Mouse (Mus musculus) heart, postnatal 0 days (tissue): ENCODE measurements around the gene Adrm1. TPM values are rescaled to one million over a fixed set of nuclear protein-coding genes. Genes with fewer than 3 reads are reported as not detected.

ENCODE experiments used
- ATAC-seq: fragments of 200-750 bp; cut with Nextera tagmentation; 2 replicates; pipeline ENCODE4 v1.8.0; 2017; ENCODE audit warnings: low read depth, moderate number of reproducible peaks, moderate library complexity; ENCODE audit not compliant: insufficient read depth
- DNase-seq: peaks from one replicate; pipeline ENCODE4 v3.0.0-alpha.2; 2016; ENCODE audit warnings: low spot score
- H3K27ac ChIP-seq: fragments of 300-500 bp; sonication (generic); 2 replicates; pipeline ENCODE4 v1.5.1; 2014; ENCODE audit warnings: low read depth, mild to moderate bottlenecking
- H3K27me3 ChIP-seq: fragments of 300-500 bp; sonication (generic); 2 replicates; pipeline ENCODE4 v1.6.1; 2014; ENCODE audit warnings: low read length, mixed read lengths; ENCODE audit not compliant: control insufficient read depth, insufficient read depth
- H3K36me3 ChIP-seq: fragments of 300-500 bp; sonication (generic); replicated peaks from 2 replicates; pipeline ENCODE4 v1.6.1; 2014; ENCODE audit warnings: low read length, mixed read lengths; ENCODE audit not compliant: control insufficient read depth, insufficient read depth
- H3K4me1 ChIP-seq: fragments of 300-500 bp; sonication (generic); 2 replicates; pipeline ENCODE4 v1.6.1; 2014; ENCODE audit warnings: antibody characterized with exemption; ENCODE audit not compliant: control insufficient read depth, insufficient read depth
- H3K4me2 ChIP-seq: fragments of 300-500 bp; sonication (generic); 2 replicates; pipeline ENCODE4 v1.6.1; 2014; ENCODE audit warnings: low read depth, mild to moderate bottlenecking, low read length, moderate library complexity
- H3K4me3 ChIP-seq: fragments of 300-500 bp; sonication (generic); 2 replicates; pipeline ENCODE4 v1.5.1; 2014; ENCODE audit warnings: low read depth, low read length
- H3K9ac ChIP-seq: fragments of 300-500 bp; sonication (generic); replicated peaks from 2 replicates; pipeline ENCODE4 v1.6.1; 2014; ENCODE audit warnings: low read depth, low read length, mixed read lengths
- H3K9me3 ChIP-seq: fragments of 300-500 bp; sonication (generic); replicated peaks from 2 replicates; pipeline ENCODE4 v1.6.1; 2016; ENCODE audit warnings: low read length; ENCODE audit not compliant: control insufficient read depth
- CTCF ChIP-seq: IDR thresholded peaks from 2 replicates; pipeline ENCODE4 v1.5.1; 2016; ENCODE audit warnings: antibody characterized with exemption, control low read depth, low read depth
- EP300 ChIP-seq: IDR thresholded peaks from 2 replicates; pipeline ENCODE4 v1.6.1; 2016; ENCODE audit warnings: antibody characterized with exemption, low read depth
- WGBS: fragments of 180-500 bp; shearing (Covaris S2); extraction: QIAGEN DNeasy Blood & Tissue Kit; methylation state at CpG from one replicate; pipeline ENCODE4 v1.1.7; 2014; 5-methylcytosine and 5-hydroxymethylcytosine counted together
- polyA plus RNA-seq: library from polyadenylated mRNA; unstranded; fragments of >200 nt; fragmentation: Nextera tagmentation; extraction: Ambion mirVana; gene quantifications from 2 replicates; pipeline ENCODE4 v1.2.1, GENCODE M21; 2015
- total RNA-seq: library from RNA; depleted of rRNA; stranded (reverse); fragments of >200 nt; gene quantifications from 2 replicates; pipeline ENCODE4 v1.2.3, GENCODE M21; 2014; ENCODE audit warnings: low replicate concordance

The Adrm1 gene
- total and polyA plus RNA-seq, 2 experiments from 2014 or later = 74.5 to 156 TPM

- Histone ChIP-seq H3K27ac (no peak overlapping the region), H3K36me3 (peaks cover 75% of the 10 kb centered on the region), H3K9me3 (no peaks in the 10 kb centered on the region), H3K9ac (no peak overlapping the region), H3K4me2 (no peak overlapping the region), H3K27me3 (no peaks in the 10 kb centered on the region), H3K4me3 (no peak overlapping the region), H3K4me1 (no peaks in the 10 kb centered on the region)
- DNase-seq = no peak
- WGBS = 88% methylated on average over 3 of the region's 3 CpGs
- TF ChIP-seq EP300 = no peak
- TF ChIP-seq CTCF = no peak
- ATAC-seq = no peak
Observed at GRCm38 (mm10) chr2:180158627-180159026, 12.7 kb upstream of the Adrm1 start.

- Histone ChIP-seq H3K4me1 (peaks cover 4% of the 10 kb centered on the region; the same call in 1 of the 2 replicates), H3K27ac (no peak overlapping the region), H3K9me3 (no peaks in the 10 kb centered on the region), H3K4me3 (no peak overlapping the region), H3K4me2 (no peak overlapping the region), H3K9ac (no peak overlapping the region), H3K27me3 (no peaks in the 10 kb centered on the region), H3K36me3 (peaks cover 30% of the 10 kb centered on the region)
- TF ChIP-seq EP300 (no peak), CTCF (no peak)
- DNase-seq (no peak), ATAC-seq (no peak)
- 81% methylated on average over 2 of the region's 2 CpGs for WGBS
Observed at GRCm38 (mm10) chr2:180165855-180166254, 5.4 kb upstream of the Adrm1 start.

GRCm38 (mm10) chr2:180166869-180167268, 4.4 kb upstream of the Adrm1 start:
- H3K36me3 ChIP-seq = peaks cover 19% of the 10 kb centered on the region
- no peak overlapping the region for H3K9ac ChIP-seq
- no peak overlapping the region for H3K4me3 ChIP-seq
- WGBS = 69% methylated on average over 2 of the region's 2 CpGs
- DNase-seq (no peak), ATAC-seq (no peak)
- no peaks in the 10 kb centered on the region for H3K9me3 ChIP-seq
- no peaks in the 10 kb centered on the region for H3K27me3 ChIP-seq
- H3K27ac ChIP-seq = no peak overlapping the region
- H3K4me1 ChIP-seq = peaks cover 6% of the 10 kb centered on the region; the same call in 1 of the 2 replicates
- TF ChIP-seq CTCF (no peak), EP300 (no peak)
- no peak overlapping the region for H3K4me2 ChIP-seq

- Histone ChIP-seq H3K4me2 (no peak overlapping the region), H3K4me3 (no peak overlapping the region), H3K9ac (no peak overlapping the region)
Observed at GRCm38 (mm10) chr2:180170151-180170805, 1.0 kb upstream of the Adrm1 start.

GRCm38 (mm10) chr2:180171522-180172070, 311 bp downstream of the Adrm1 start:
- DNase-seq (peak; percentile 22), ATAC-seq (peak; percentile 68)
- H3K36me3 ChIP-seq = peaks cover 30% of the 10 kb centered on the region
- H3K4me3 ChIP-seq = peak overlapping the region; percentile 89
- H3K27ac ChIP-seq = peak overlapping the region; percentile 97
- H3K9ac ChIP-seq = peak overlapping the region; percentile 96
- whole genome bisulfite sequencing = under 1% methylated on average over 73 of the region's 80 CpGs
- no peaks in the 10 kb centered on the region for H3K27me3 ChIP-seq
- peak overlapping the region; percentile 81 for H3K4me2 ChIP-seq
- H3K4me1 ChIP-seq = peaks cover 22% of the 10 kb centered on the region
- H3K9me3 ChIP-seq = no peaks in the 10 kb centered on the region
- TF ChIP-seq CTCF (no peak), EP300 (no peak)

More at GRCm38 (mm10) chr2:180170151-180170805, 1.0 kb upstream of the Adrm1 start:
- no peak for TF ChIP-seq CTCF
- no peak for TF ChIP-seq EP300
- no peak for ATAC-seq
- DNase-seq = no peak
- peaks cover 22% of the 10 kb centered on the region for H3K4me1 ChIP-seq
- H3K9me3 ChIP-seq = no peaks in the 10 kb centered on the region
- H3K36me3 ChIP-seq = peaks cover 17% of the 10 kb centered on the region
- H3K27me3 ChIP-seq = no peaks in the 10 kb centered on the region
- peak overlapping the region; percentile 23; the same call in 1 of the 2 replicates for H3K27ac ChIP-seq
- WGBS = 74% methylated on average over 11 of the region's 11 CpGs
